Mouse (Mus musculus) urinary bladder, postnatal 4 days (tissue): ENCODE measurements at regions not wholly inside any gene's neighbourhood (a gene's known extent, or its start where the extent isn't known, plus 50 kb on each side); places are given as distances from the start of the nearest gene placed in this dataset.

ENCODE experiments used
- DNase-seq, 2 experiments: peaks; one replicate each; pipeline ENCODE4 v3.0.0; 2021 to 2022; ENCODE audit warnings: low spot score in 2 of 2

- no peak for DNase-seq
These were observed 107.0 kb upstream of the Pdzrn3 start for GRCm38 (mm10) chr6:101484526-101485287.

GRCm38 (mm10) chr6:101482635-101483465 is 105.2 kb upstream of the Pdzrn3 start:
- peak in 1 of 2 experiments; percentile 32 for DNase-seq

- DNase-seq, result no peak
These were observed 96.3 kb upstream of the Pdzrn3 start for GRCm38 (mm10) chr6:101473956-101474355.

GRCm38 (mm10) chr6:101473257-101473925 is 95.7 kb upstream of the Pdzrn3 start:
- DNase-seq, result peak in 1 of 2 experiments; percentile 21

- DNase-seq, result no peak
These were observed 87.2 kb upstream of the Pdzrn3 start for GRCm38 (mm10) chr6:101464910-101465309.

GRCm38 (mm10) chr6:101463812-101464320 is 86.2 kb upstream of the Pdzrn3 start:
- no peak for DNase-seq

GRCm38 (mm10) chr6:101446720-101447119 is 69.0 kb upstream of the Pdzrn3 start:
- DNase-seq, result no peak

GRCm38 (mm10) chr6:101446316-101446715 is 68.6 kb upstream of the Pdzrn3 start:
- DNase-seq, result no peak

- DNase-seq, result no peak
These were observed 55.1 kb upstream of the Pdzrn3 start for GRCm38 (mm10) chr6:101432769-101433168.

GRCm38 (mm10) chr6:101429634-101430033 is 51.9 kb upstream of the Pdzrn3 start:
- no peak for DNase-seq
